Mouse (Mus musculus) layer of hippocampus, adult 11-12 months (tissue): ENCODE results near the gene Nrxn3.

Source experiments
- DNase-seq: peaks from one replicate; pipeline ENCODE4 v3.0.0; 2022; ENCODE audit warnings: low spot score

The Nrxn3 gene

GRCm38 (mm10) chr12:89814536-89814935 lies 1091.9 kb downstream of the Nrxn3 start:
- DNase-seq = no peak

- no peak for DNase-seq
Observed at GRCm38 (mm10) chr12:89817072-89817773, 1094.5 kb downstream of the Nrxn3 start.

GRCm38 (mm10) chr12:89818200-89818599 lies 1095.5 kb downstream of the Nrxn3 start:
- no peak for DNase-seq

GRCm38 (mm10) chr12:89822141-89822540 lies 1099.5 kb downstream of the Nrxn3 start:
- no peak for DNase-seq

GRCm38 (mm10) chr12:89829927-89830326 lies 1107.3 kb downstream of the Nrxn3 start:
- DNase-seq = no peak

- no peak for DNase-seq
Observed at GRCm38 (mm10) chr12:89830350-89830749, 1107.7 kb downstream of the Nrxn3 start.

- DNase-seq = no peak
Observed at GRCm38 (mm10) chr12:89831300-89831699, 1108.6 kb downstream of the Nrxn3 start.

GRCm38 (mm10) chr12:89836271-89836670 lies 1113.6 kb downstream of the Nrxn3 start:
- no peak for DNase-seq

- no peak for DNase-seq
Observed at GRCm38 (mm10) chr12:89842861-89843260, 1120.2 kb downstream of the Nrxn3 start.

- DNase-seq = no peak
Observed at GRCm38 (mm10) chr12:89848116-89848515, 1125.4 kb downstream of the Nrxn3 start.

- DNase-seq = no peak
Observed at GRCm38 (mm10) chr12:89854355-89854754, 1131.7 kb downstream of the Nrxn3 start.

- no peak for DNase-seq
Observed at GRCm38 (mm10) chr12:89867124-89867523, 1144.4 kb downstream of the Nrxn3 start.

- DNase-seq = no peak
Observed at GRCm38 (mm10) chr12:89882617-89883370, 1160.1 kb downstream of the Nrxn3 start.

- DNase-seq = no peak
Observed at GRCm38 (mm10) chr12:89884576-89884975, 1161.9 kb downstream of the Nrxn3 start.

GRCm38 (mm10) chr12:89888647-89889046 lies 1166.0 kb downstream of the Nrxn3 start:
- no peak for DNase-seq

- DNase-seq = no peak
Observed at GRCm38 (mm10) chr12:89896901-89897300, 1174.2 kb downstream of the Nrxn3 start.

- DNase-seq = no peak
Observed at GRCm38 (mm10) chr12:89909578-89909977, 1186.9 kb downstream of the Nrxn3 start.

- no peak for DNase-seq
Observed at GRCm38 (mm10) chr12:89918138-89918829, 1195.6 kb downstream of the Nrxn3 start.

- no peak for DNase-seq
Observed at GRCm38 (mm10) chr12:89932338-89932737, 1209.7 kb downstream of the Nrxn3 start.

GRCm38 (mm10) chr12:89933630-89934029 lies 1211.0 kb downstream of the Nrxn3 start:
- DNase-seq = no peak

GRCm38 (mm10) chr12:89940746-89941145 lies 1218.1 kb downstream of the Nrxn3 start:
- DNase-seq = no peak

- DNase-seq = no peak
Observed at GRCm38 (mm10) chr12:89945911-89946502, 1223.3 kb downstream of the Nrxn3 start.
